In the genomic region with DNA sequence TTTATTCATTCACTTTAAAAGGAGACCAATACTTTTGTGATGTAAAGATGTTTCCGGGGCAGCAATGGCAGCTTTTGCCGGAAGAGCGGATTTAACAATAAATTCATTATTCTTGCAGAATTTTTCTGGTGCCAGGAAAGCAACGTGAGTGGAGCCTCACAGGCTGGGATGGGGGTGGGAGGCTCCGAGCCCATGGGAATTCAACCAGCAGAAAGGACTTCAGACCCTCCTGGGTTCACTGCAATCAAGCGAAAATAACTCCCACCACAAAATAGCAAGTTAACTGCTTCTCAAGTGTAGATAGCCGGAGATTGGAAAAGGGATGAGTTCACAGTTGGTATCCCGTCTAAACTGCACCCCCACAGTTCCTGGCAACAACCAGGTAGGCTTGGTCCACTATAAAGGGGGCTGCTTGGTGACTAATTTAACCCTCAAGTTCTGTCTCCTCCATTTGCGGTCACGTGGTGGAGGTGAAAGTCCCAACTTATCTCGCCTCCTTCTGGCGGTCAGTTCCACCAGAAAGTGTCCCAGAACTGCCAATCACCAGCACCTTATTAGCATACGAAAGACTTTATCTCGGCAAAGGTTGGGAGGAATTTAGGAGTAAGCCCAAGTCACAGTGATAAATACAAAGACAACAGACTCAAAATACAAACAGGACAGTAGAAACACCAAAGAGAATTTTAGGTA, we compare ENCODE assay signal across 8 mouse cellular contexts.
DNase-seq lines count a peak whose midpoint lies in the region; ATAC-seq and TF ChIP-seq lines count a peak whose summit lies in the region.

No protein-coding gene starts in this region.

- 74% methylated on average over 14 of the region's 14 CpGs for WGBS in limb, embryonic 11.5 days

- ATAC-seq in limb, embryonic 11.5 days (ENCODE audit: insufficient number of reproducible peaks, low FRiP score, low TSS enrichment, low read depth), result no peak
- ATAC-seq in monocyte, adult 5-6 weeks (replicated peaks; ENCODE audit: insufficient number of reproducible peaks, low FRiP score, low TSS enrichment, poor library complexity, severe bottlenecking), result no peak
- no peak for ATAC-seq in inflammation-experienced regulatory T-cells, adult 6 months

- peak overlapping the region; percentile 72; the same call in 1 of the 2 replicates for H3K27ac ChIP-seq in gastrocnemius, adult 2 months
- 0 out of 2 replicates have a peak overlapping the region, but pooled peaks have one; percentile 36 for H3K27ac ChIP-seq in limb, embryonic 11.5 days (replicated peaks; ENCODE audit: low read depth, low read length)

- H3K4me2 ChIP-seq in limb, embryonic 11.5 days (ENCODE audit: low read depth, severe bottlenecking), result no peak overlapping the region

- no peaks in the 10 kb centered on the region for H3K9me3 ChIP-seq in limb, embryonic 11.5 days (ENCODE audit: control insufficient read depth, low read length)

- H3K4me1 ChIP-seq in limb, embryonic 11.5 days (ENCODE audit: control insufficient read depth, insufficient read depth, low read length), result peaks cover 4% of the 10 kb centered on the region; the same call in 1 of the 2 replicates

- no peak for TF ChIP-seq CTCF in gastrocnemius, adult 2 months (IDR thresholded peaks at IDR 0.05)

- H3K27me3 ChIP-seq in limb, embryonic 11.5 days (ENCODE audit: control insufficient read depth, insufficient read depth, low read length), result no peaks in the 10 kb centered on the region

- intact Hi-C loops in gastrocnemius, adult 2 months (cut with DNase I), result no loop called here

- H3K36me3 ChIP-seq in limb, embryonic 11.5 days (ENCODE audit: control insufficient read depth, insufficient read depth, low read length), result no peaks in the 10 kb centered on the region

- no peak overlapping the region for H3K9ac ChIP-seq in limb, embryonic 11.5 days (ENCODE audit: low read length)

- no peak for DNase-seq in gastrocnemius, adult 2 months
- no peak for DNase-seq in gastrocnemius, postnatal 10 days
- peak; percentile 15 for DNase-seq in Muller cell, postnatal 12 days (ENCODE audit: inconsistent ontology term)
- peak; percentile 23 to 29 for DNase-seq in frontal cortex, postnatal 10 days (ENCODE audit: low spot score in 2 of 2)
- DNase-seq in limb, embryonic 11.5 days (ENCODE audit: low spot score), result peak; percentile 32
- no peak for DNase-seq in embryo, embryonic 11 days

- 0 out of 2 replicates have a peak overlapping the region, but pooled peaks have one; percentile 61 for H3K4me3 ChIP-seq in gastrocnemius, adult 2 months
- H3K4me3 ChIP-seq in limb, embryonic 11.5 days (ENCODE audit: low read depth, low read length), result no peak overlapping the region

Comparison
In these comparisons a context has a peak if more than half of its experiments do, and no peak if none do; other contexts are left out.
1. DNase-seq: peak in Muller cell, postnatal 12 days (single experiment), frontal cortex, postnatal 10 days (2 of 2) and limb, embryonic 11.5 days (single experiment); none in gastrocnemius, adult 2 months (single experiment), gastrocnemius, postnatal 10 days (single experiment) and embryo, embryonic 11 days (single experiment).